Mouse (Mus musculus) 3134 (cell line): ENCODE measurements around the gene Gm38431.
A peak's percentile ranks its signal among the peaks of the same experiment; 100 is the strongest.

Experiments used
- DNase-seq: peaks from one replicate; pipeline ENCODE4 v3.0.0-alpha.2; 2011; ENCODE audit warnings: low spot score; ENCODE audit not compliant: insufficient read length; ENCODE audit errors: extremely low read depth

The Gm38431 gene

GRCm38 (mm10) chr9:21107607-21108237, 15.9 kb upstream of the Gm38431 start:
- DNase-seq = no peak

GRCm38 (mm10) chr9:21105760-21106564, 14.2 kb upstream of the Gm38431 start:
- DNase-seq = no peak

- no peak for DNase-seq
Observed at GRCm38 (mm10) chr9:21104814-21105213, 13.0 kb upstream of the Gm38431 start.

DNA sequence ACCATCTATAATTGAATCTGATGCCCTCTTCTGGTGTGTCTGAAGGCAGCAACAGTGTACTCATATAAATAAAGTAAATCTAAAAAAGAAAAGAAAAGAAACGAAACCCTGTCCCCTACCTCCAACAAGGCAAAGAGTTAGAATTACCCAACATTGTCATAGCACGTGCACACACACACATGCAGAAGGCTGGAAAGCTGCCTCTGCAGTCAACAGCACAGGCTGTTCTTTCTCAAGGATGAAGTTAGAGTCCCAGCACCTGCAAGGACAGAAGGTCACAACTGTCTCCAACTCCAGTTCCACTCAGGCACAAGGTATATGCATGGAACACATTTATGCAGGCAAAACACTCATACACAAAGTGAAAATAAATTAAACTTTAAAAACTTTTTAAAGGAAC, 10.3 kb upstream of the Gm38431 start:
- no peak for DNase-seq

GRCm38 (mm10) chr9:21100447-21101161, 8.8 kb upstream of the Gm38431 start:
- no peak for DNase-seq

DNA sequence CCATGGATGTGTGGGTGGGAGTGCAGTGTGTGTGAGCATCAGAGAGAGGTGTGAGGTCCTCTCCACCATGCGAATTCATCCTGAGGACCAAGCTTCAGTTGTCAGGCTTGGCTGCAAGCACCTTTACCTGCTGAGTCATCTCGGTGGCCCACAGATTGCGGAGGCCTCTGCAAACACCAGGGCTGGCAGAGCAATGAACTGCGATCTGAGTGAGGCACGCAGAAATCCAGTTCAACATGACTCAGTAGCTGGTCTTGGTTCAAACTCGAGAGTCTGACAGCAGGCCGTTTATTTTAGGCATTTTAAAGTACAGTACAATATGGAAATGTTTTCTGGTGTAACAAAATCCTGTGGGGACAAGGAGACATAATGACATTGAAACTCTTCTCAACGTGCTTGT, 6.0 kb upstream of the Gm38431 start:
- DNase-seq = peak; percentile 30

DNA sequence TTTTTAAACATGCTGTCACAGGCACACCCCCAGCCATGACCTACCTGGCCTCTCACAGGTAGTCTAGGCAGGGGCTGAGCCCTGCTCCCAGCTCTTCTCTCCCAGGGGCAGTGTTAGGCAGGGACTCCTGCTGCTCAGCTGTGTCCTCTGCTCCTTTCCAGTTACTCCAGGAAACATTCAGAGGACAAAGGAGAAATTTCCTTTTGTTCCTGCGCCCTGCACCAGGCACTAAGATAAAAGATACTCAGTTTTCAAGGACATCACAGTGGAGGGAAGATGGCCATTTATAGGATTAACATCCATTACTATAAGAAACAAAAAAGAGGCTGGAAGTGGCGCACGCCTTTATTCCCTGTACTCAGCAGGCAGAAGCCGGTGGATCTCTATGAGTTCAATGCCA, 4.2 kb upstream of the Gm38431 start:
- no peak for DNase-seq

DNA sequence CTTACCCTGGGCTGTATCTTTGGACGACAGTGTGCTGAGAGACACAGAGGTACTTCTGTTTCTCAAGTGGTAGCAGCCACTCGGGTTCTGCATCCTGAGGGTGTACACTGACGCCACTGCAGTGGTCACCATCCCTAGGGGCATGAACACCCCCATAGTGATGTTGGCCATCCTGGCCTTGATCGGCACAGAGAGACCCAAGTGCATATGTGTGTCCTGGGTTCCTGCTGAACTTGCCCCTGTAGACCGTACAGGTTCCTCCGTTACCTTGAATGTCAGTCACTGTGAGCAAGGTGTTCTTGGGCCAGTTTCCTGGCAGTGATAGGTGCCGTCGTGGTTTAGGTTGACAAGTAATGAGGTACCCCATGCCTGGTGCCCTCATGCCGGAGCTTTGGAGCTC, 1.6 kb upstream of the Gm38431 start:
- DNase-seq = no peak

GRCm38 (mm10) chr9:21090972-21091706, 658 bp downstream of the Gm38431 start:
- DNase-seq = no peak

DNA sequence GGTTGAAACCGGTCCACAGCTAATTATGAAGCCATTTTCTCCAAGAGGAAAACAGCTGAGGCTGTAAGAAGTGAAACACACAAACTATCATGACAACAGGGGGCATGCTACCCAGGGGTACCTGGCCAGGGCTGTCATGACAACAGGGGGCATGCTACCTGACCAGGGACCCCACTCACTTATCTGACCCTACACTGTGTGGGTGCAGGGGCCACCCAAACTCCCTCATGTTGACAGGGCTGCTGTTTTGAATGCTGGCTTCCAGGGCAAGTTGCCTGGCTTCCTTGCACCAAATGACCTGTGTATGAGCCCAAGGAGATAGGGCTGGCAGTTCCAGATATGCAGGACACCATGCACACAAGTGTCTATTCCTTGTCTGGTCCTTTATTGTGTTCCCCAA, 1.3 kb downstream of the Gm38431 start:
- DNase-seq = no peak

DNA sequence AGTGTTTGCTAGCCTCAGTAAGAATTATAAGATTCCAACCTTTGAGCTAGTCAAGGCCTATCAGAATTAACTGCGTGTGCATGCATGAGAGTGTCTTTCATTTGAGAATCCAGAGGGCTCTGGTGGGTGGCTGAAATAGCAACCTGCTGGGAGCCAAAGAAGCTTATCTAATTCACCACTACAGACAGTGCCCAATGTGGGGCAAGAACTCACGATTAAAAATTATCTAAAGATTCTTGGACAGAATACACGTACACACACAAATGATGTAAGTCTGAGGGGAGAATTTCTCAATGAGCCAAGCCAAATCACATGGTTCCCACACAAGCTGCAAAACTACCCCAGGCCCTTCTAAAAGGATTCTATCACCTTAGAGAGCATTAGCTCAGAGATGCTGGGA, 8.5 kb downstream of the Gm38431 start:
- no peak for DNase-seq

GRCm38 (mm10) chr9:21081127-21081526, 10.7 kb downstream of the Gm38431 start:
- no peak for DNase-seq

DNA sequence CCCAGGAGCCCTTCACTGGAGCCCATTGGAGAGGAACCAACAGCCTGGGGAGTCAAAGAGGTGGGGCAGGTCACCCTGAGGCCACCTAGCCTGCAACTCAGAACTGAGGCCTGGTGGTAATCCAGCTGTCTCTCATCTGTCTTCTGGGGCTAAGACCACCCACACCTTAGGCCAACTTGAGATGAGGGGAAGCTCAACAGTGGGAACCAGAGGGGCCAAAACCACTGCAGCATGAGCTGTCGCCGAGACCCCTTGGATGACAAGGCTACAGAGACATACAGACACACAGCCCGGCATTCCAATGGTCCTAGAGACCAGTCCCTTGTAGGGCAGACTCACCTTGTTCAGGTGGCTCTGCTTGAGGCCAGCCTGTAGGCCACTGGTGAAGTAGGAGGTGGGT, 16.2 kb downstream of the Gm38431 start:
- DNase-seq = no peak

- DNase-seq = no peak
Observed at GRCm38 (mm10) chr9:21074173-21074572, 17.6 kb downstream of the Gm38431 start.

DNA sequence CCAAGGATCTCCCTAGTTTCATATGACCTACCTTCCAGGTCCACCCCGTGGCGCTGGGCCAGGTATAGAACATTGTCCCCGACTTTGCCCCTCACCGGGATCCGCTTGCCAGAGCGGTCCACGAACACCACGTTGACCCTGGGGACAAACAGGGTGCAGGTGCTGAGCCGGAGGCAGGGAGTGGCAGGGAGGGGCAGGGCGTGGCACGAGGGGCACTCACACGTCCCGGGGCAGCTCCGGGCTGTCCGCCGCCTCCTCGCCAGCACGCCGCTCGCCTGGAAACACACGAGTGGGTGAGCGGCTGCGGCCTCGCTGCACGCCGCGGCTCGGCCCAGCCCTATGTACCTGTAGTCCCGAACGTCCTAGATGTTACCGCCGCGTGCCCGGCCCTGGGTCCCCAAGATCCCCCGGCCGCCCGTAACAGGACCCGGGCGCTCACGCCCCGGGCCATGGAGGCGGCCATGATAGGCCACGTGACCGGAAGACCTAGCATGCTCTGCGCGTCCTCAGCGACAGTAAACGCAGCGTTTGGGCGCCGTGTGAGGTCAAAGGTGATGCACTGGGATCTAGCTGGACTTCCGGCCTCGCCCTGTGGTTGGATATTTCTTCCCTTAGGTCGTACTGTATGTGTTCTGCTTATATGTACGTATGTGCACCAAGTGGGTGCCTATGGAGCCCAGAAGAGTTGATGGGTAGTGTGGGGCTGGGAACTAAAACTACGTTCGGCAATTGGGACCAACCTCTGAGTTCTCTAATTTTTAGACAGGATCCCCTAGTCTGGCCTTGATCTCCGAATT, 18.6 kb downstream of the Gm38431 start, which contains the start of the genes Gm49373 and Fdx1l:
Gm49373 (minus strand) TSS at position 53 of the 797 bp plus-strand sequence.
Fdx1l (minus strand) TSS at position 571 of the 797 bp plus-strand sequence.
- DNase-seq = peak; percentile 89

- peak; percentile 28 for DNase-seq
Observed at GRCm38 (mm10) chr9:21072641-21073040, 19.2 kb downstream of the Gm38431 start.

GRCm38 (mm10) chr9:21067006-21067684, 24.7 kb downstream of the Gm38431 start, which contains the start of gene Zglp1:
Gene Zglp1 (minus strand): TSS chr9:21067093.
- DNase-seq = no peak

DNA sequence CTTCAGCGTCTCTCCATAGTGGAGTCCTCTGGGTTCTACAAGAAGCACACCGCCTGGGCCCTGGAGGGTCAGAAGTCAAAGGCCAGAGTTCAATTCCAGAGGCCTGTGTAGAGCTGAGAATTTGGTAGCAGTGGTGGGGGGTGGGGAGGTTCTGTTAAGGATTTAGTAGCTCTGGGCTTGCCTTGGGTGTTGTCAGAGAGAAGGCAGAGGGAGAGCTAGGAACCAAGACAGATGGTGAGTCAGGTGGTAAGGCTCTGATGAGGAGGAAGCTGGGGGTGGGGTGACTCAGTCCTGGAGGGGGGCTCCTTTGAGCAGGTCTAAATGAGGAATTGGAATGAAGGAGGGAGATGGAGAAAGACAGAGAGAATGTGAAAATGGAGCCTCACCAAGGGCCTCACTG, 28.9 kb downstream of the Gm38431 start:
- DNase-seq = no peak

DNA sequence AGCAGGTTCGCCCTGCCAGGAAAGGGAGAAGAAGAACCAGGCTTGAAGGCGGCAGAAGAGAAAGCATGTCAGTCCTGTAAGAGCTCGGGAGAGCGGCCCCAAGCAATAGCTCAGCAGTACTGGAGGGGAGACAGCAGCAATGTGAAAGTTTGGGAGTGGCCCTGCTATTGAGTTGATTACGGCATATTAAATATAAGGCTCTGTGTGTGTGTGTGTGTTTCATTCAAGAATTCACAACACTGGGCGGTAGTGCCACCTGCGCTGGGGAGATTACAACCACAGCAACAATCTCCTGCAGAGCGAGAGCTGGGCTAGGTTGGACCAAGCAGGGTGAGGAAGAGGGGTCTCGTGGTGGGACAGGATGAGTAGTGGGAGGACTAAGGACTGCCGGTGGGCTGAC, 40.2 kb downstream of the Gm38431 start:
- no peak for DNase-seq
